Mouse (Mus musculus) thymus, adult 2 months (tissue): ENCODE results near the gene Tmem178.

Source experiments
- CTCF ChIP-seq: fragments of 200-500 bp; IDR thresholded peaks from 2 replicates; pipeline ENCODE4 v1.5.1; 2012; ENCODE audit warnings: mild to moderate bottlenecking, control low read depth, low read length, moderate library complexity, borderline replicate concordance; ENCODE audit not compliant: control insufficient read depth, poor library complexity, insufficient read depth; ENCODE audit errors: extremely low read depth
- POLR2A ChIP-seq: fragments of 200-500 bp; IDR thresholded peaks from 2 replicates; pipeline ENCODE4 v1.6.1; 2012; ENCODE audit warnings: mild to moderate bottlenecking, low read length, control low read depth, moderate library complexity; ENCODE audit not compliant: control insufficient read depth, poor library complexity, insufficient read depth; ENCODE audit errors: extremely low read depth

GRCm38 (mm10) chr17:80915666-80916065 is 28.8 kb upstream of the Tmem178 start:
- no peak for TF ChIP-seq CTCF
- TF ChIP-seq POLR2A: no peak
